Mouse (Mus musculus) central nervous system, embryonic 14 days (tissue): ENCODE results near the gene Zfp687. TPM values are rescaled to one million over a fixed set of nuclear protein-coding genes. Genes with fewer than 3 reads are reported as not detected.

Source experiments
- polyA plus RNA-seq: library from polyadenylated mRNA; depleted of rRNA; stranded (reverse); fragments of >200 nt; gene quantifications from 2 replicates; pipeline ENCODE4 v1.2.3, GENCODE M21; 2012; rRNA removed

The Zfp687 gene
- polyA plus RNA-seq, result 24.9 and 26.9 TPM in 2 replicates

DNA sequence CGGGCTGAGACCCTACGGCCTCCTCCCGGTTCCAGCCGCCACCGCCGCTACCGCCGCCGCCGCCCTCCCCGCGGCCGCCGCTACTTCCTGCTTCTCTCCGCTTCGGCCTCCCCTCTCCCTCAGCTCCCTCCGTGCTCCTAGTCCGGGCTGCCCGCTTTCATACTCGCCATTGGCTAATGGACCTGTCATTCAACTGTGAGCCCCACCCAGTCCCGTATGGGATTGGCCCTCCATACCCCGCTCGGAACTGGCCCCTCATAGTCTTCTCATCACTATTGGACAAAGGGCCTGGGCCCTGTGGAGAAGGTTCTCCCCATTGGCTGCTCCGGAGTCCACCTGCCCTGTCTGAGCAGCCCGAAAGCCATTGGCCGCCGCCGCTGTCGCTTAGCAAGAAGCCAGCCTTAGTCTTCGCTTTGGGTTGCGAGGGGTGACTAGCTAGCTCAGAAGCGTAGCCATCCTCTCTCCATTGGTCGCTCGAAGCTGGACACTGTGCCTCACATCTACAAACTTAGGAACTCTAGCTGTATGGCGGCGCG lies at the start of gene Zfp687:
Gene Zfp687, minus strand, starts transcription at position 112 of the 536 bp plus-strand sequence.

DNA sequence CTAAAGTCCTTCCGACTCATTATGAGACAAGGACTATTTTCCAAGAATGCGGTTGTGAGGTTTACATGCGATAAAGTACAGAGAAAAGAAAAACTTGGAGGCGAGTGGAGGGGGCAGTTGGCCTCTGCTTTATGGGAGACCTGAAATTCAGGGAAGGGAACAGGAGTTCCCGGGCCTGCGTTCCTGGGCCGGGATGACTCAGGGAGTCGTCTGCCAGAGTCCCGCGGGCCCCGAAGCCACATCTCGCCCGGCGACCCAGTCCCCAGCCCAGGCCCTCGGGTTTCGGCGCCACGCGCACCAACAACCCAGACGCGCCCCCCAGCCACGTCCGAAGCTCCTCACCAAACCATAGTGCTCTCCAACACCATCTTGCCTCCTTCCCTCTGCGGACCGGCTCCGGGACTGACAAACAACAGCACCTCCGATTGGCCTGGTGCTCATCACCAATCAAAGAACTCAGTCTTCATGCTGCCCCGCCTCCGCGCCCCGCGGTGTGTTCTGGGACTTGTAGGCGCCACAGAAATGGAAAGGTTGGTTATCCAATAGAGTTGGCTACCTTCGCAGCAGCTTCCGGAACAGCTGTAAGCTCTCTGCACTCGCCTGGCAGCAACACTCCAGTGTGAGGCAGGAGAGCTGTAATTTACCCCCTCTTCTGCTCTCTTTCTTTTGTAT lies 27.1 kb upstream of the Zfp687 start, which contains the start of gene Psmd4:
Gene Psmd4, minus strand, starts transcription at position 449 of the 672 bp plus-strand sequence.

DNA sequence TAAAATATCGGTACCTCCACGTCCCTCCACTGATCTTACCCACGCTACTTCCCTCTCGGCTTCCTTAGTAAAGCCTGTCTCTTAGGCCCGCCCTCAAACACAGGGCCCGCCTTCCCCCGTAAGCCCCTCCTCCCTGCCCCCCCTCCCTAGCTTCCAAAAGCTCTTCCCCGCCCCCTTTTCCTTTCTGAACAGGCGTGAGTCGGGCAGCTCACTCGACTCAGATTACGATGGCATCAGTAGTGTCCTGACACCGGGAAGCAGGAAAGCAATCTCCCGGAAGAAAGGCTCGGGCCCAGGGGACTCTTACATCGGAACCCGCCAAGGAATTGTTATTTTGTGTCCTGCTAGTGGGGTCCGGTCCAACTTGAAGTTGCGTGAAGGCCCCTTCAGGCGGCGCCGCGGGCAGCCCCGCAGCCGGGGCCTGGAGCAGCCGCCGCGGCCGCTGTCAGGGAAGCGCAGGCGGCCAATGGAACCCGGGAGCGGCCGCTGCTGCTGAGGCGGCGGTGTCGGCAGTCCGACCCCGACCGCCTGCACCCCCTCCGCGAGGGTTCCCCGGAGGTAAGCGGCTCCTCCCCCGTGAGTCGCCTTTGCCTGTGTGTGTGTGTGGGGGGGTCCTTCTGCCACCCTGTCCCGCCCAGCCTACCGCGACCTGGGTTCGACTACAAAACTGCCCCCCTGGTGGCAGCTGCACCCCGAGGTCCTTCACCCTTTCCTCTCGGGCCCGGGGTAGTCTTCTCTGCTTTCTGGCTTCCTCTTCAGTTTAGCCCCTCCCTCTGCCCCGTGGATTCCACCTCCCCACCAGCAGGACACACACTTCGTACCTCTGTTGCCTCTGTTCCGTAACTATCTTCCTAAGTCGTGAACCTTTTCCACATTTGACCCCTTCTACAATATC lies 40.5 kb downstream of the Zfp687 start, which contains the start of gene Pi4kb:
Gene Pi4kb, plus strand, starts transcription at position 204 of the 895 bp plus-strand sequence.

Other genes starting within 250 kb of the Zfp687 start
- gene Cgn, start 229.0 kb downstream of the Zfp687 start, polyA plus RNA-seq, result 5.9 and 6.6 TPM in 2 replicates
- 63.8 and 67.6 TPM in 2 replicates for gene Pogz, start 177.9 kb downstream of the Zfp687 start, polyA plus RNA-seq
- 395 and 399 TPM in 2 replicates for gene Psmb4, start 128.5 kb downstream of the Zfp687 start, polyA plus RNA-seq
- gene Selenbp1, start 82.4 kb downstream of the Zfp687 start, polyA plus RNA-seq, result 8.6 and 11.5 TPM in 2 replicates
- 26.9 and 27.6 TPM in 2 replicates for gene Rfx5, start 61.4 kb downstream of the Zfp687 start, polyA plus RNA-seq
- gene Pi4kb, start 40.7 kb downstream of the Zfp687 start, polyA plus RNA-seq, result 49.2 and 51.5 TPM in 2 replicates
- 274 and 277 TPM in 2 replicates for gene Psmd4, start 27.2 kb upstream of the Zfp687 start, polyA plus RNA-seq
- 29.6 and 30.0 TPM in 2 replicates for gene Pip5k1a, start 91.5 kb upstream of the Zfp687 start, polyA plus RNA-seq
- gene Vps72, start 95.6 kb upstream of the Zfp687 start, polyA plus RNA-seq, result 167 and 188 TPM in 2 replicates
- 2.2 and 2.9 TPM in 2 replicates for gene Tmod4, start 109.0 kb upstream of the Zfp687 start, polyA plus RNA-seq
- gene Scnm1, start 118.6 kb upstream of the Zfp687 start, polyA plus RNA-seq, result 135 and 140 TPM in 2 replicates
- gene Lysmd1, start 118.6 kb upstream of the Zfp687 start, polyA plus RNA-seq, result 22.2 and 22.8 TPM in 2 replicates
- gene Tnfaip8l2, start 126.9 kb upstream of the Zfp687 start, polyA plus RNA-seq, result 2.6 and 3.1 TPM in 2 replicates
- gene Sema6c, start 145.0 kb upstream of the Zfp687 start, polyA plus RNA-seq, result 121 and 123 TPM in 2 replicates
- gene Gabpb2, start 202.5 kb upstream of the Zfp687 start, polyA plus RNA-seq, result 17.4 and 18.0 TPM in 2 replicates
- 65.4 and 73.6 TPM in 2 replicates for gene Cdc42se1, start 213.3 kb upstream of the Zfp687 start, polyA plus RNA-seq
- gene Mllt11, start 216.7 kb upstream of the Zfp687 start, polyA plus RNA-seq, result 568 and 623 TPM in 2 replicates
- 0.20 and 0.24 TPM in 2 replicates for gene Gm128, start 226.2 kb upstream of the Zfp687 start, polyA plus RNA-seq
- gene Bnipl, start 235.7 kb upstream of the Zfp687 start, polyA plus RNA-seq, result 0.38 and 1.1 TPM in 2 replicates